Mouse (Mus musculus): Measurements from ENCODE around the gene Eng.

DNA sequence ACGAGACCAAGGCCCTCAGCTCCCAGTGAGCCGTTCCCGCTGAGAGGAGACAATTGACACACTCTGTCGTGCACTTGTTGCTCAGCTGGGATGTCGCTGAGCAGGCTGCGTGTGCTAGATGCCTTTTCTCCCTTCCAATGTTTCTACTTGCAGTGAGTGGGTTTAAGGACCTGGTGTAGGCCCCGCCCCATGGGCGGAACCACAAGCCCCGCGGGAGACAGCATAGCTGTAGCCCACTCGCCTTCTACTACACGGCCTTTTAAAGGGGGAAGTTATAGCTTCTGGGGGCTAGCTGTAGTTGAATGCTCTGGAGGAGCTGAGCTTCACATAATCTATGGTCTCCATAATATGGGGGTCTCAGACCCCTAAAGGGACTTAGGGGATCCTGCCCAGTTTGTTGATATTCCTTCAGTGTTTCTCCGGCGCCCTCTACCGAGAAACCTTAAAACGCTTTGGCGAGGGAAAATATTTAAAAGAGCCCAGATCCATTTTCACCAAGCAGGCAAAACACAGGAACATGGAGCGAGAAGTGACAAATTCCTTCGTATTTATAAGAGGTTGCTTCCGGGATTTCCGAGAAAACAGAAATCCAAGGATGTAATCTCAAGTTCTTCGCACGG is 35.7 kb upstream of the Eng start:
- TF ChIP-seq CTCF (IDR thresholded peaks at IDR 0.05; ENCODE audit: insufficient read depth, low read length) (no peak), POLR2A (IDR thresholded peaks at IDR 0.05; ENCODE audit: borderline replicate concordance, extremely low read depth, low read depth, low read length) (peak; percentile 26; the same call in 1 of the 2 replicates)
